Mouse (Mus musculus) heart, adult 9 months (tissue): Measurements from ENCODE around the gene Cpsf4.
A peak's percentile ranks its signal among the peaks of the same experiment; 100 is the strongest.
"Not testable (repeated sequence)": the region's sequence is repeated elsewhere in the genome, so short reads cannot be mapped to it uniquely, and the experiment has no call there.

Experiments
- DNase-seq, 2 experiments: peaks; one replicate each; pipeline ENCODE4 v3.0.0; 2022; ENCODE audit warnings: low spot score in 2 of 2

Gene Cpsf4

GRCm38 (mm10) chr5:145166536-145167305, at the start of gene Cpsf4, which contains the start of gene Ptcd1:
TSS of gene Cpsf4 (plus strand) at chr5:145167213.
TSS of gene Ptcd1 (minus strand) at chr5:145167108.
- peak; percentile 97 to 99 for DNase-seq

DNA sequence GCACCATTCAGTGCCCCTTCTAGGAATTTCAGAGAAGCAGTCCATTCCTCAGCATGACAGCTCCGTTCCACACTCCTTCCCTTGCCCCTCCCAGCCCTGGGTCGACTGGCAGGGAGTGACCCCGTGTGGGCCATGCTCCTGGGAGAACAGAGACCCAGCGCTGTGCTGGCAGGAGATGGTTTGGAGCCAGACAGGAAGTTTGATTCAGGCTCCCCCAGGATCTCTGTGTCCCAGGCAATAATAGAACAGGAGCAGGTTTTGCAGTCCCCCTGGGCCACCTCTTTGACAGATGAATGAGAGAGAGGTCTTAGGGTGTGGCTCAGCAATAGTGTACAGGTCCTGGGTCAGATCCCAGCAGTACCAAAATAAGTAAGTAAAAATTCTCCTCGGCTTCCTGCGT, 49.0 kb upstream of the Cpsf4 start:
- DNase-seq = no peak

GRCm38 (mm10) chr5:145118461-145118860, 48.6 kb upstream of the Cpsf4 start:
- no peak for DNase-seq

DNA sequence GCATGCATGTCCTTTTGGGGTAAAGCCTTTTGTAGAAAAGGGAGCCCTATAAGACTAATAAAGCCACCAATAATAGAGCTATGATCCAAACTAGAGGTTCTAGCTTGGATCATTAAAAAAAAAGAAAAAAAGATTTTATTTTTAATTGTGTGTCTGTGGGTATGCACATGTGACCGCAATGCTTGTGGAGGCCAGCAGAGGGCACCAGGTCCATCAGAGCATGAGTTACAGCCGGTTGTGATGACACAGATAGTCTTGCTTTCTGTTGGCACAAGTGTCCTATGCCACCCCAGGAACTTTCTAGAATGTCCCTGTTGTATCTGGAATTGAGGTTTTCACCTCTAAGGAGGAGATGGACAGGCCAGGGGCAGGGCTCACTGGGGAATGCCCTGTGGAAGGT, 47.6 kb upstream of the Cpsf4 start:
- DNase-seq = no peak

- DNase-seq = no peak
Measured at GRCm38 (mm10) chr5:145120921-145121320, 46.1 kb upstream of the Cpsf4 start.

- no peak for DNase-seq
Measured at GRCm38 (mm10) chr5:145123396-145123795, 43.6 kb upstream of the Cpsf4 start.

DNA sequence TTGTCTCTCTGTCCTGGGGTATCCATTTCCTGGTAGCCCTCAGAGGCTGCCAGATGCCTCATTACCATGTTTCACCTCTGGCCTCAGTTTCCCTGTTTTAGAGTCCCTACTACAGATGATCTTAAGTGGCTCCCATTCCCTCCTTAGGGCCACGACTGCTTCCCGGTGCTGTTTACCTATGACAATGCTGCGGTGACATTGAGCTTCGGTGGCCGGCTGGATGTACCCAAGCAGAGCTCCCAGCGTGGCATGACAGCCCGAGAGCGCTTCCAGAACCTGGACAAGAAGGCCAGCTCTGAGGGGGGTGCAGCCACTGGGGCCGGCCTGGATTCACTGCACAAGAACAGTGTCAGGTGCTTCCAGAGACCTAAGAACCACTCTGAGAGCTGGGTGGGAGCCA, 40.4 kb upstream of the Cpsf4 start:
- DNase-seq = no peak

GRCm38 (mm10) chr5:145129124-145129523, 37.9 kb upstream of the Cpsf4 start:
- no peak for DNase-seq

- DNase-seq = not testable (repeated sequence)
Measured at GRCm38 (mm10) chr5:145129773-145130172, 37.2 kb upstream of the Cpsf4 start.

- no peak for DNase-seq
Measured at GRCm38 (mm10) chr5:145130191-145130590, 36.8 kb upstream of the Cpsf4 start.

DNA sequence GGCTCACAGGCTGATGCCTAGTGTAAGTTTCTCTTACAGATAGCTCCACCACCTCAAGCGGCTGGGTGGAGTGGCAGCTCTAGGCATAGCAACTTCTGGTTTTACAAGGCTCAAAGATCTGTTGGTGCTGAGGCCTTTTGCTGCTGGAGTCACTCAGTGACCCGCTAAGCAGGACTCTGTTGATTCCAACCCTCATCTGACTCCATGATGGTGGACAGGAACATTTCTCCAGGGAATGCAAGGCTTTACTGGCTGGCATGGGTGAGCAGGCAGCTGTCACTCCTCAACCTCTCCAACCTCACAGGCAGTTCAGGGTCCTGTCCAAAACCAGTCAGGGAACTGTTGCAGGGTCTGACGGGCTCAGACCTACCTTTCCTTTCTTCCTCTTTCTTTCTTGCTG, 36.0 kb upstream of the Cpsf4 start:
- no peak for DNase-seq

DNA sequence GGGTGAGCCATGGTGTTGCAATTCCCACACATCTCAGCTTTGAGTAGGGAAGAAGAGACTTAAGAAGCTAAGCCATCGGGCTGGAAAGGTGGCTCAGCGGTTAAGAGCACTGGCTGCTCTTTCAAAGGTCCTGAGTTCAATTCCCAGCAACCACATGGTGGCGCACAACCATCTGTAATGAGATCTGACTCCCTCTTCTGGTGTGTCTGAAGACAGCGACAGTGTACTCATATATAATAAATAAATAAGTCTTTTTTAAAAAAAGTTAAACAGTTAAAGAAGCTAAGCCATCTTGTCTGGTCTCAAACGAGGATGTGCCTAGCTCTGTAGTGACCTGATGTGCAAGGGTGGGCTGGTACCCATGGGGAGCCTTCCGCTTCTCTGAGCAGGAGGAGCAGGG, 33.7 kb upstream of the Cpsf4 start:
- DNase-seq = not testable (repeated sequence)

- no peak for DNase-seq
Measured at GRCm38 (mm10) chr5:145138836-145139235, 28.2 kb upstream of the Cpsf4 start.

DNA sequence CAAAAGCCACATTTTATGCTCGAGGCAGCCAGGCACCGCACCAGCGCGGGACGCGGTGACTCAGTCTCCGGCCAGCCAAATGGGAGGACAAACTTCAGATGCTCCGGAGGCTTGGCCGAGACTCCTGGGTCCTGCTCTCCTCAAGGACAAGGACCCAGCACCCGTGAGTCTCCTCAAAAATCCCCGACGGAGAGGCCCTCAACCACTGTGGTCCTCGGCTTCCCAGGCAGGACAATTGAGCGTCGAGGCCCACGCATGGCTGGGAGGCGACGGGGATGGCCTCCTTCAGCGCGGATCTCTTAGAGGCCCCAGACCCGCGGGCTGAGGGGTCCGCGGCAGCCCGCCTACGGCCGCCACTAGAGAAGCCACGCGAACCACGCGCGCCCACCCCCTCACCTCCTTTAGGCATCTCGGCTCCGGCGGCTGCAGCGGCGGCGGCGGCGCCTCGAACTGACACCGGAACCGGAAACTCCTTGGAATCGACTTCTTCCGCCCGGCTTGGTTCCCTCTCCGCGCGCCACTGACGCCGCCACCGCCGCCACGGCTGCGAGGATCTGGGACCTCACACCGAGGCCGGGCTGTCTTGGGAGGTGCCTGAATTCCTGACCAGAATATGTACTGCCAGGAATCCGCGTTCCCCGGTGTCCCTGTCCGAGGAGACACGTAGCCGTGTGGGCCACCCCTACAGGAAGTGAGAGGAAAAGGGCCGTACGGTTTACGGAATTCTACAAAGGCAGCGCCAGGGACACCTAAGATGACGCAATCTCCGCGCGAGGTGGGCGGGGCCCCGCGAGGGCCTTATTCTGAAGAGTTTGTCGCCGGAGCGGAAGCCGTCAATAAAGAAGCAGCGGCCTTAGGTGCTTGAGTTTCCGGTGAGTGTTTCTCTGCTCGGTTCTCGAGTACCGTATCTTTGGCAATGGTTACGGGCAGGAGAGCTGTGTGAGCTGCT, 27.2 kb upstream of the Cpsf4 start, which contains the start of the genes Pdap1 and Bud31:
Pdap1 (minus strand) TSS at position 668 of the 949 bp plus-strand sequence.
Bud31 (plus strand) TSS at position 792 of the 949 bp plus-strand sequence.
- peak; percentile 90 to 96 for DNase-seq

- no peak for DNase-seq
Measured at GRCm38 (mm10) chr5:145140611-145141010, 26.4 kb upstream of the Cpsf4 start.

DNA sequence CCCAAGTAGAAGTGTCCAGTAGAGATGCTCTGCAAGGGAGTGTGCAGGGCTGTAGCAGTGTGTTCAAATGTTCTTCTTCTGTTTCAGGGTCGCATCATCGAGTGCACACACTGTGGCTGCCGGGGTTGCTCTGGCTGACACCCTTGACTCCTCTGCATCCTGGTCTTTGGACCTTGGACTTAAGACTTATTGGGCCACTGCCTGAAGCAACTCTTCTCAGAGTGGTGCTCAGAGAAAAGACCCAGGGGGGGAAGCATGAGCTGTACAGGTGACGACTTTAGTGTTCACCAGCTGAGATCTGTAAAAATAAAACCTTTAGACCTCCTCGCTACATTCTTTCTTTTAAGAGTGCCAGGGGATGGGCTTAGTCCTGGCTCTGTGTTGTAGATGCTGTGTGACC, 19.3 kb upstream of the Cpsf4 start:
- DNase-seq = no peak

DNA sequence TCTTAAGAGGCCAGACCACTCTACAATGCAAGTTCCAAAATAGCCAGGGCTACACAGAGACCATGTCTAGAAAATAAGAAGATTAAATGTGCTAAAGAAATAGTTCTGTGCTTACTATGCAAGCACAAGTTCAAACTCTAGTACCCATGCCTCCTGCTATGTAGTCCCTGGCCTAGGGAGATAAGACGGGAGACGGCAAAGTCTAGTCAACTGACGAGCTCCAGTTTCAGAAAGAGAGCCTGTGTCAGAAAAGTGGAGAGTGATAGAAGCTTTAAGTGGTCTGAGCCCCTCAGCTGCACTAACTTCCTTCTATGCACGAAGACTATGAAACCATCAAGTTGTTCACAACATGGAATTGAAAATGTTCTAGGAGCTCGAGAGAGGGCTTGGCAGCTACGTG, 17.7 kb upstream of the Cpsf4 start:
- DNase-seq = no peak

GRCm38 (mm10) chr5:145152690-145153089, 14.3 kb upstream of the Cpsf4 start:
- no peak for DNase-seq

DNA sequence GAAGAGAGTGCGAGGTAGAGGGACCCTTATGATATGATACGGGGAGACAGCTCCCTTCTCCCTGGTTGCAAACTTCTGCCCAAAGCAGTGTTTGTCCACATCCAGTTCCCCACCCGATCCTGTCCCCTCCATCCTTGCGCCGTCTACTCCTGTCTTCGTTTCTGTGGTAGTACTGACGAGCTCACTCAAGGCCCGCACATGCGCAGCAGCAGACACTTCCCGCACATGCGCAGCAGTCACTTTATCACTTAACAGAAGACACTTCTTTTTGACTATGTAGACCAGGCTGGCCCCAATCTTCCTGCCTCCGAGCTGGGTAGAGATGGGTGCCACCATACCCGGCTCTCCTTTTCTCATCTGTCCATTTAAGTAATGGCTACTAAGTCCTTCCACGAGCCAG, 5.7 kb upstream of the Cpsf4 start:
- DNase-seq = no peak

GRCm38 (mm10) chr5:145164710-145165109, 2.3 kb upstream of the Cpsf4 start:
- DNase-seq = no peak

DNA sequence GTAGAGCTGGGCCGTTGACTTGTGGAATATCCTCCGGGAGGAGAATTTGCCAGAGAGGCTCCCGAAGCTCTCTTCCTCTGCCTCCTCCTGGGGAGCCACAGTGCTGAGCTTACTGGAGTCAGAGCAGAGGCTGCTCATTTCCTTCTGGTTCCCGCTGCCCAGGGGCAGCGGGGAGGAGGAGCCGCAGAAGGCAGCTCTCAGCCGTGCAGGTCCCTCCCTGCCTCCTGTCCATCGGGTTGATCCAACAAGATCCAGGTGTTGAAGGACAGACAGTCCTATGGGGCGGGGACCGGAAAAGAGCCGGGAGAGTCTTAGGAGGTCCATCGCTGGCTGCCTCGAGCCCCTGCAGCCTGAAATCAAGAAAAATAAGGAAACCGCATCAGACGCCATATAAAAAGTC, 1.8 kb upstream of the Cpsf4 start:
- no peak for DNase-seq

DNA sequence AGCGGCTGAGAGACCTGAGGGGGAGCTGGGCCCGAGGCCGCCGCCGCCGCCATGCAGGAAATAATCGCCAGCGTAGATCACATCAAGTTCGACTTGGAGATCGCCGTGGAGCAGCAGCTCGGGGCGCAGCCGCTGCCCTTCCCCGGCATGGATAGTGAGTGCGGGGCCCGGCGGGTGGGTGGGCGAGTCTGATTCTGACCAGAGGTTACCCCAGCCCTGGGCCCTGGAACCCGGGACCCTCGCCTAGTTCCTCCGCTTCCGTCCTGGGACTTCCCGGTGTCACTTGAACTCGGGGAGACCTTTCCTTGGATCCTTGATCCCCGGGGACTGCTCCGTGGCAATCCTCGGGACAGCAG, 271 bp downstream of the Cpsf4 start:
- DNase-seq = no peak
